In genomic region chr1:71949549-71949948, GRCm38 (mm10) we compare ENCODE assay signal across 23 mouse cellular contexts.
DNase-seq lines count a peak whose midpoint lies in the region; ATAC-seq lines count a peak whose summit lies in the region.
"Had no signal": no experiment of that assay in that cellular context is flagged by ENCODE, and none has a peak within 500 bp of the region (broad histone marks: within the 10 kb centered on the region; RNA-seq: fewer than 3 reads in every experiment).

No protein-coding gene starts in this region.

- WGBS in hindbrain, embryonic 16.5 days = 88% methylated on average over 7 of the region's 7 CpGs

- H3K4me2 ChIP-seq in hindbrain, embryonic 16.5 days (ENCODE audit: low read length) = no peak overlapping the region
- H3K4me2 ChIP-seq: embryonic facial prominence, embryonic 13.5 days; embryonic facial prominence, embryonic 15.5 days; forebrain, embryonic 12.5 days had no signal

- H3K27ac ChIP-seq in hindbrain, embryonic 16.5 days (ENCODE audit: low read depth, low read length) = no peak overlapping the region
- H3K27ac ChIP-seq: embryonic facial prominence, embryonic 13.5 days; embryonic facial prominence, embryonic 15.5 days; forebrain, embryonic 10.5 days; forebrain, embryonic 12.5 days had no signal

- ATAC-seq in common myeloid progenitor, adult 5-6 weeks (replicated peaks; ENCODE audit: low read depth, poor library complexity, severe bottlenecking) = peak; percentile 62
- ATAC-seq in megakaryocyte, adult 5-6 weeks (ENCODE audit: poor library complexity, severe bottlenecking) = peak; percentile 34
- no peak for ATAC-seq in hindbrain, embryonic 16.5 days
- ATAC-seq: activated CD4-positive, CD25-positive, alpha-beta regulatory T cell, adult 4 months; forebrain, embryonic 14.5 days; forebrain, embryonic 16.5 days; Patski had no signal

- no peak overlapping the region for H3K4me3 ChIP-seq in hindbrain, embryonic 16.5 days (ENCODE audit: low read length)
- H3K4me3 ChIP-seq: embryonic facial prominence, embryonic 13.5 days; embryonic facial prominence, embryonic 15.5 days; erythroblast, embryonic 14.5 days; forebrain, embryonic 10.5 days; forebrain, embryonic 12.5 days had no signal

- no peak overlapping the region for H3K9ac ChIP-seq in hindbrain, embryonic 16.5 days (ENCODE audit: low read depth, low read length)
- H3K9ac ChIP-seq: embryonic facial prominence, embryonic 13.5 days; embryonic facial prominence, embryonic 15.5 days; forebrain, embryonic 12.5 days had no signal

- peak; percentile 40 for DNase-seq in MN1 (ENCODE audit: low spot score)
- no peak for DNase-seq in layer of hippocampus, adult 8-10 months (ENCODE audit: low spot score in 2 of 2)
- DNase-seq in adrenal gland, postnatal 10 days = no peak
- DNase-seq: adrenal gland, adult 8-10 months; adrenal gland, postnatal 25 days; cerebellum, adult 11 months; cerebellum, adult 18-20 months; cerebellum, adult 8-10 months; cerebellum, postnatal 10 days; cerebellum, postnatal 25 days; embryo, embryonic 11 days had no signal

- H3K9me3 ChIP-seq in hindbrain, embryonic 16.5 days (ENCODE audit: control insufficient read depth, low read length) = no peaks in the 10 kb centered on the region
- H3K9me3 ChIP-seq: embryonic facial prominence, embryonic 13.5 days; embryonic facial prominence, embryonic 15.5 days; forebrain, embryonic 10.5 days; forebrain, embryonic 12.5 days had no signal

- H3K27me3 ChIP-seq in hindbrain, embryonic 16.5 days (replicated peaks; ENCODE audit: control insufficient read depth, insufficient read depth, low read length) = no peaks in the 10 kb centered on the region
- H3K27me3 ChIP-seq: embryonic facial prominence, embryonic 13.5 days; embryonic facial prominence, embryonic 15.5 days; forebrain, embryonic 12.5 days; Patski had no signal

- H3K36me3 ChIP-seq in hindbrain, embryonic 16.5 days (ENCODE audit: control insufficient read depth, insufficient read depth, low read length) = no peaks in the 10 kb centered on the region
- H3K36me3 ChIP-seq: embryonic facial prominence, embryonic 13.5 days; embryonic facial prominence, embryonic 15.5 days; forebrain, embryonic 10.5 days; forebrain, embryonic 12.5 days had no signal

- no peaks in the 10 kb centered on the region for H3K4me1 ChIP-seq in hindbrain, embryonic 16.5 days (ENCODE audit: control insufficient read depth, insufficient read depth, low read depth, low read length)
- H3K4me1 ChIP-seq: forebrain, embryonic 10.5 days; forebrain, embryonic 12.5 days had no signal
